Mouse (Mus musculus): ENCODE measurements around the gene Nfia.

GRCm38 (mm10) chr4:98102625-98103336 is 330.2 kb downstream of the Nfia start:
- peak; percentile 63 for TF ChIP-seq POLR2A (IDR thresholded peaks at IDR 0.05; ENCODE audit: control insufficient read depth, low read depth, low read length)
- no peak for TF ChIP-seq CTCF (IDR thresholded peaks at IDR 0.05; ENCODE audit: control insufficient read depth, insufficient read depth, insufficient replicate concordance, low read depth, low read length)
